Mouse (Mus musculus) megakaryocyte, embryonic 14.5 days (primary cell): ENCODE results near the gene Mtf2.

ENCODE experiments used
- FLI1 ChIP-seq: IDR thresholded peaks from 2 replicates; pipeline ENCODE4 v1.6.1; 2012; ENCODE audit warnings: low read length, inconsistent platforms, mixed read lengths
- GATA1 ChIP-seq: IDR thresholded peaks from 3 replicates; pipeline ENCODE4 v1.6.1; 2012; ENCODE audit warnings: mixed read lengths, low read length, inconsistent platforms, borderline replicate concordance

GRCm38 (mm10) chr5:108132441-108133243 lies 67.2 kb downstream of the Mtf2 start, which contains the start of the genes Tmed5 and Ccdc18:
- TF ChIP-seq GATA1: no peak
- no peak for TF ChIP-seq FLI1
